Comparison of ENCODE assay signal across 24 mouse cellular contexts in genomic region chr17:83805078-83805477, GRCm38 (mm10). TPM values are rescaled to one million over a fixed set of nuclear protein-coding genes. Genes with fewer than 3 reads are reported as not detected.
A peak's percentile ranks its signal among the peaks of the same experiment; 100 is the strongest.
DNase-seq lines count a peak whose midpoint lies in the region; ATAC-seq lines count a peak whose summit lies in the region.
"Had no signal": no experiment of that assay in that cellular context is flagged by ENCODE, and none has a peak within 500 bp of the region (broad histone marks: within the 10 kb centered on the region; RNA-seq: fewer than 3 reads in every experiment).

No protein-coding gene starts in this region.

- H3K4me3 ChIP-seq in hindbrain, embryonic 13.5 days = no peak overlapping the region
- H3K4me3 ChIP-seq in hindbrain, embryonic 16.5 days (ENCODE audit: low read length) = no peak overlapping the region
- H3K4me3 ChIP-seq in neural tube, embryonic 13.5 days = no peak overlapping the region
- H3K4me3 ChIP-seq: embryonic facial prominence, embryonic 10.5 days; embryonic facial prominence, embryonic 12.5 days; forebrain, embryonic 13.5 days; forebrain, embryonic 15.5 days had no signal

- H3K36me3 ChIP-seq in hindbrain, embryonic 13.5 days = peaks cover 50% of the 10 kb centered on the region
- peaks cover 12% of the 10 kb centered on the region; the same call in 1 of the 2 replicates for H3K36me3 ChIP-seq in hindbrain, embryonic 16.5 days (ENCODE audit: control insufficient read depth, insufficient read depth, low read length)
- peaks cover 51% of the 10 kb centered on the region for H3K36me3 ChIP-seq in neural tube, embryonic 13.5 days

- peaks cover 21% of the 10 kb centered on the region for H3K4me1 ChIP-seq in hindbrain, embryonic 13.5 days (replicated peaks)
- no peaks in the 10 kb centered on the region for H3K4me1 ChIP-seq in hindbrain, embryonic 16.5 days (ENCODE audit: control insufficient read depth, insufficient read depth, low read depth, low read length)
- peaks cover 18% of the 10 kb centered on the region for H3K4me1 ChIP-seq in neural tube, embryonic 13.5 days (replicated peaks)
- H3K4me1 ChIP-seq: embryonic facial prominence, embryonic 12.5 days; forebrain, embryonic 13.5 days; forebrain, embryonic 15.5 days had no signal

- no peak overlapping the region for H3K9ac ChIP-seq in hindbrain, embryonic 13.5 days
- H3K9ac ChIP-seq in hindbrain, embryonic 16.5 days (ENCODE audit: low read depth, low read length) = no peak overlapping the region
- no peak overlapping the region for H3K9ac ChIP-seq in neural tube, embryonic 13.5 days
- H3K9ac ChIP-seq: embryonic facial prominence, embryonic 12.5 days; forebrain, embryonic 13.5 days; forebrain, embryonic 15.5 days had no signal

- H3K4me2 ChIP-seq in hindbrain, embryonic 13.5 days = no peak overlapping the region
- no peak overlapping the region for H3K4me2 ChIP-seq in hindbrain, embryonic 16.5 days (ENCODE audit: low read length)
- H3K4me2 ChIP-seq in neural tube, embryonic 13.5 days = no peak overlapping the region
- H3K4me2 ChIP-seq: embryonic facial prominence, embryonic 12.5 days; forebrain, embryonic 13.5 days; forebrain, embryonic 15.5 days had no signal

- peak overlapping the region; percentile 64; the same call in 1 of the 2 replicates for H3K27ac ChIP-seq in hindbrain, embryonic 13.5 days
- no peak overlapping the region for H3K27ac ChIP-seq in hindbrain, embryonic 16.5 days (ENCODE audit: low read depth, low read length)
- peak overlapping the region; percentile 46; the same call in 1 of the 2 replicates for H3K27ac ChIP-seq in neural tube, embryonic 13.5 days (replicated peaks)
- H3K27ac ChIP-seq: embryonic facial prominence, embryonic 10.5 days; forebrain, embryonic 13.5 days; forebrain, embryonic 15.5 days had no signal

- no peak for ATAC-seq in hindbrain, embryonic 13.5 days (ENCODE audit: low FRiP score)
- no peak for ATAC-seq in hindbrain, embryonic 16.5 days
- ATAC-seq in neural tube, embryonic 13.5 days (ENCODE audit: low read depth) = peak; percentile 40
- ATAC-seq: activated CD4-positive, CD25-positive, alpha-beta regulatory T cell, adult 4 months; CD4-positive, CD25-positive, alpha-beta regulatory T cell, adult 4 months; forebrain, embryonic 13.5 days; forebrain, embryonic 15.5 days; Patski had no signal

- no peaks in the 10 kb centered on the region for H3K27me3 ChIP-seq in hindbrain, embryonic 13.5 days
- H3K27me3 ChIP-seq in hindbrain, embryonic 16.5 days (replicated peaks; ENCODE audit: control insufficient read depth, insufficient read depth, low read length) = no peaks in the 10 kb centered on the region
- H3K27me3 ChIP-seq in neural tube, embryonic 13.5 days = no peaks in the 10 kb centered on the region
- H3K27me3 ChIP-seq: CH12.LX; embryonic facial prominence, embryonic 12.5 days; forebrain, embryonic 13.5 days; forebrain, embryonic 15.5 days; Patski had no signal

- H3K9me3 ChIP-seq in hindbrain, embryonic 13.5 days = no peaks in the 10 kb centered on the region
- H3K9me3 ChIP-seq in hindbrain, embryonic 16.5 days (ENCODE audit: control insufficient read depth, low read length) = no peaks in the 10 kb centered on the region
- H3K9me3 ChIP-seq in neural tube, embryonic 13.5 days = no peaks in the 10 kb centered on the region
- H3K9me3 ChIP-seq: embryonic facial prominence, embryonic 10.5 days; embryonic facial prominence, embryonic 12.5 days; forebrain, embryonic 13.5 days; forebrain, embryonic 15.5 days; G1E had no signal

- 79% methylated on average over 9 of the region's 9 CpGs for WGBS in hindbrain, embryonic 13.5 days
- 72% methylated on average over 9 of the region's 9 CpGs for WGBS in hindbrain, embryonic 16.5 days
- 49% methylated on average over 9 of the region's 9 CpGs for WGBS in neural tube, embryonic 13.5 days

- no peak for DNase-seq in neural tube, embryonic 10.5 days (ENCODE audit: extremely low spot score, low spot score)
- DNase-seq in yolk sac, embryonic 10.5 days (ENCODE audit: low spot score) = no peak
- DNase-seq: adrenal gland, adult 8-10 months; adrenal gland, postnatal 14 days; adrenal gland, postnatal 36 days; B cell, adult 2 months; cerebellum, adult 11-12 months; cerebellum, adult 2 months; cerebellum, adult 9-10 months; cerebellum, postnatal 10 days; cerebellum, postnatal 25 days had no signal

RNA-seq across cellular contexts. Expression of gene Haao, which starts 42.7 kb away (rescaled TPM):
- 0.31 and 0.36 TPM in 2 replicates for polyA plus RNA-seq in hindbrain, embryonic 13.5 days (2015; fragmentation: Nextera tagmentation; extraction: Ambion mirVana)
- 0.15 and 0.51 TPM in 2 replicates for polyA plus RNA-seq in hindbrain, embryonic 16.5 days (2015; fragmentation: Nextera tagmentation; extraction: Ambion mirVana)
- polyA plus RNA-seq in neural tube, embryonic 13.5 days (2015; fragmentation: Nextera tagmentation; extraction: Ambion mirVana) = not detected in 2 replicates
- polyA plus RNA-seq: embryonic facial prominence, embryonic 10.5 days; forebrain, embryonic 11.5 days; forebrain, embryonic 13.5 days; forebrain, embryonic 15.5 days; Patski had no signal
